In the genomic region with DNA sequence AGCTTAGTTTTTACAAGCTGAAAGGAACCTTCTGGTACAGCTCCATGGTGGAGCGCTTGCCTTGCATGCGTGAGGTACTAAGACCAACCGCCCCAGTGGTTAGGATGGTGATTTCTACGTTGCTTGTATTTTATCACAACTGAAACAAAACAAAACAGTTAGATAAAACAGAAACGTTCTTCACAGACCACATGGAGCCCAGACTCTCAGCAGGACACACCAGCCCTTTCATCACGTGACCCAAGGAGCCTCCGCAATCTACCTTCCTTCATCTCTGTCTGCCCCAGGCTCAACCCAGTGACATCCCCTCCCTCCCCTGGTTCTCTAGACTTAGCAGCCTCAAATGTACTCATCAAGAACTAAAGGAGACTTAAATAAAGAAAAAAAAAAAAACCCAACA, we compare ENCODE assay signal across 22 mouse cellular contexts. TPM values are rescaled to one million over a fixed set of nuclear protein-coding genes. Genes with fewer than 3 reads are reported as not detected.
"Had no signal": no experiment of that assay in that cellular context is flagged by ENCODE, and none has a peak within 500 bp of the region (broad histone marks: within the 10 kb centered on the region; RNA-seq: fewer than 3 reads in every experiment).

No protein-coding gene starts in this region.

- DNase-seq: kidney, adult 18-20 months; kidney, postnatal 14 days; lung, adult 2 months; lung, postnatal 36 days; retina, postnatal 1 day; right cerebral cortex, postnatal 14 days; thymus, postnatal 36 days had no signal

- H3K9me3 ChIP-seq: intestine, embryonic 15.5 days; limb, embryonic 10.5 days; midbrain, embryonic 15.5 days; neural tube, embryonic 12.5 days; stomach, embryonic 15.5 days had no signal

- H3K27ac ChIP-seq: intestine, embryonic 15.5 days; limb, embryonic 10.5 days; midbrain, embryonic 15.5 days; neural tube, embryonic 12.5 days; stomach, embryonic 15.5 days had no signal

- ATAC-seq: intestine, embryonic 15.5 days; lung, postnatal 0 days; midbrain, embryonic 15.5 days had no signal

- H3K27me3 ChIP-seq: midbrain, embryonic 15.5 days had no signal

- H3K9ac ChIP-seq: intestine, embryonic 15.5 days; midbrain, embryonic 15.5 days; neural tube, embryonic 12.5 days; stomach, embryonic 15.5 days had no signal

- H3K4me3 ChIP-seq: intestine, embryonic 15.5 days; limb, embryonic 10.5 days; midbrain, embryonic 15.5 days; neural tube, embryonic 12.5 days; stomach, embryonic 15.5 days had no signal

- H3K36me3 ChIP-seq: intestine, embryonic 15.5 days; limb, embryonic 10.5 days; midbrain, embryonic 15.5 days; neural tube, embryonic 12.5 days; stomach, embryonic 15.5 days had no signal

- H3K4me2 ChIP-seq: intestine, embryonic 15.5 days; midbrain, embryonic 11.5 days; midbrain, embryonic 15.5 days; neural tube, embryonic 12.5 days; stomach, embryonic 15.5 days had no signal

RNA-seq across cellular contexts. Expression of a gene that starts 3.7 kb away (rescaled TPM):
- total RNA-seq: monocyte, adult 5-6 weeks had no signal

RNA-seq across cellular contexts. Expression of a gene that starts 8.3 kb away (rescaled TPM):
- total RNA-seq: layer of hippocampus, postnatal 14 days; left cerebral cortex, adult 18-20 months; left cerebral cortex, postnatal 14 days; megakaryocyte, adult 5-6 weeks; monocyte, adult 5-6 weeks had no signal
- polyA plus RNA-seq: kidney, embryonic 14.5 days; large intestine, adult 2 months; limb, embryonic 10.5 days; lung, adult 2 months; lung, postnatal 0 days; midbrain, embryonic 11.5 days; midbrain, embryonic 15.5 days; neural tube, embryonic 12.5 days; spleen, adult 2 months had no signal

RNA-seq across cellular contexts. Expression of a gene that starts 12.4 kb away (rescaled TPM):
- total RNA-seq: megakaryocyte, adult 5-6 weeks had no signal
